ENCODE assay signal across 10 mouse cellular contexts in the genomic region with DNA sequence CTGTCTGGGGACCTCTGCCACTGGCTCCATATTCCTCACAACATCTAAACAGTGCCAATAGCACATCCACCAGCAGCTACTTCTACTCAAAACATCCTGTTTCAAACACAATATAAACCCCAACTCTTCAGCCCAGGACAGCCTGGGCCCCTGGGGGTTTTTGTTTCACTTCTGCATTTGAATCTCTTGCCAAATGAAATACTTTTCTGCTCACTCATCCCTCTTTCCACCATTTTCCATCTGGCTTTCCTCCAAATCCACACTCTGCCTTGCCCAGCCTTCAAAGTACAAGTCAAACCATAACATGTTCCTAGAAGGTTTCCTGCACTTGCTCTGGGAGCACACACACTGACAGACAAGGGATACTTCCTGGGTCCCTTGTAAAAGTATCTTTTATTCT. TPM values are rescaled to one million over a fixed set of nuclear protein-coding genes. Genes with fewer than 3 reads are reported as not detected.
DNase-seq lines count a peak whose midpoint lies in the region; ATAC-seq and TF ChIP-seq lines count a peak whose summit lies in the region.
"Had no signal": no experiment of that assay in that cellular context is flagged by ENCODE, and none has a peak within 500 bp of the region (broad histone marks: within the 10 kb centered on the region; RNA-seq: fewer than 3 reads in every experiment).

No protein-coding gene starts in this region.

- DNase-seq in limb, embryonic 14.5 days (ENCODE audit: low spot score), result peak; percentile 34
- DNase-seq in limb, embryonic 10.5 days (ENCODE audit: low spot score), result no peak
- no peak for DNase-seq in ovary, postnatal 36 days (ENCODE audit: low spot score)
- no peak for DNase-seq in layer of hippocampus, postnatal 10 days (ENCODE audit: low spot score in 2 of 2)
- DNase-seq: right cerebral cortex, postnatal 4 days had no signal

- no peak overlapping the region for H3K4me2 ChIP-seq in limb, embryonic 14.5 days (replicated peaks; ENCODE audit: low read depth, low read length, severe bottlenecking)
- H3K4me2 ChIP-seq in liver, embryonic 16.5 days (ENCODE audit: low read depth, low read length), result no peak overlapping the region
- no peak overlapping the region for H3K4me2 ChIP-seq in stomach, embryonic 14.5 days (replicated peaks; ENCODE audit: low read depth, low read length)

- no peak overlapping the region for H3K9ac ChIP-seq in limb, embryonic 14.5 days (ENCODE audit: low read depth, low read length, severe bottlenecking)
- no peak overlapping the region for H3K9ac ChIP-seq in liver, embryonic 16.5 days (ENCODE audit: low read depth, low read length)
- H3K9ac ChIP-seq in stomach, embryonic 14.5 days (replicated peaks; ENCODE audit: low read depth, low read length), result no peak overlapping the region

- no peak for TF ChIP-seq CTCF in bone marrow macrophage, adult 2 months (IDR thresholded peaks at IDR 0.05; ENCODE audit: low read depth, low read length)

- H3K36me3 ChIP-seq in limb, embryonic 14.5 days (ENCODE audit: control insufficient read depth, insufficient read depth, low read length), result no peaks in the 10 kb centered on the region
- H3K36me3 ChIP-seq in limb, embryonic 10.5 days, result no peaks in the 10 kb centered on the region
- H3K36me3 ChIP-seq in liver, embryonic 16.5 days (ENCODE audit: control insufficient read depth, insufficient read depth), result no peaks in the 10 kb centered on the region
- H3K36me3 ChIP-seq in stomach, embryonic 14.5 days (ENCODE audit: control insufficient read depth, insufficient read depth, low read length), result no peaks in the 10 kb centered on the region
- H3K36me3 ChIP-seq: hindbrain, embryonic 10.5 days had no signal

- H3K4me1 ChIP-seq in limb, embryonic 14.5 days (ENCODE audit: control insufficient read depth, insufficient read depth, low read length), result peaks cover 4% of the 10 kb centered on the region; the same call in 1 of the 2 replicates
- H3K4me1 ChIP-seq in limb, embryonic 10.5 days, result no peaks in the 10 kb centered on the region
- H3K4me1 ChIP-seq in bone marrow macrophage, adult 2 months (ENCODE audit: control insufficient read depth, insufficient read depth, low read length), result peaks cover 14% of the 10 kb centered on the region
- H3K4me1 ChIP-seq in liver, embryonic 16.5 days (ENCODE audit: control insufficient read depth, low read depth, low read length), result no peaks in the 10 kb centered on the region
- no peaks in the 10 kb centered on the region for H3K4me1 ChIP-seq in stomach, embryonic 14.5 days (ENCODE audit: control insufficient read depth, insufficient read depth, low read length)
- H3K4me1 ChIP-seq: hindbrain, embryonic 10.5 days had no signal

- no peak for TF ChIP-seq POLR2A in limb, embryonic 14.5 days (IDR thresholded peaks at IDR 0.05; ENCODE audit: borderline replicate concordance, extremely low read depth, insufficient read depth, insufficient read length)
- TF ChIP-seq POLR2A in bone marrow macrophage, adult 2 months (IDR thresholded peaks at IDR 0.05; ENCODE audit: borderline replicate concordance, low read depth, low read length), result no peak

- H3K27ac ChIP-seq in limb, embryonic 14.5 days (replicated peaks; ENCODE audit: low read depth, low read length), result no peak overlapping the region
- H3K27ac ChIP-seq in limb, embryonic 10.5 days, result no peak overlapping the region
- H3K27ac ChIP-seq in bone marrow macrophage, adult 2 months (ENCODE audit: insufficient read depth, low read depth, low read length), result peak overlapping the region; percentile 92
- H3K27ac ChIP-seq in liver, embryonic 16.5 days (ENCODE audit: low read length), result no peak overlapping the region
- no peak overlapping the region; the same call in 1 of the 2 replicates for H3K27ac ChIP-seq in stomach, embryonic 14.5 days (ENCODE audit: low read length)
- H3K27ac ChIP-seq: hindbrain, embryonic 10.5 days had no signal

- no peaks in the 10 kb centered on the region for H3K9me3 ChIP-seq in limb, embryonic 14.5 days (ENCODE audit: control insufficient read depth, low read length)
- H3K9me3 ChIP-seq in limb, embryonic 10.5 days (replicated peaks), result no peaks in the 10 kb centered on the region
- H3K9me3 ChIP-seq in liver, embryonic 16.5 days (replicated peaks; ENCODE audit: control insufficient read depth, low read length), result no peaks in the 10 kb centered on the region
- H3K9me3 ChIP-seq in stomach, embryonic 14.5 days (ENCODE audit: control insufficient read depth, low read depth, low read length), result no peaks in the 10 kb centered on the region
- H3K9me3 ChIP-seq: hindbrain, embryonic 10.5 days; megakaryocyte, embryonic 14.5 days had no signal

- no peak overlapping the region for H3K4me3 ChIP-seq in limb, embryonic 14.5 days (replicated peaks; ENCODE audit: low read length)
- no peak overlapping the region for H3K4me3 ChIP-seq in limb, embryonic 10.5 days
- H3K4me3 ChIP-seq in bone marrow macrophage, adult 2 months (ENCODE audit: insufficient read depth, low read length), result no peak overlapping the region
- H3K4me3 ChIP-seq in liver, embryonic 16.5 days (ENCODE audit: low read depth, low read length), result no peak overlapping the region
- H3K4me3 ChIP-seq in stomach, embryonic 14.5 days (ENCODE audit: low read depth, low read length), result no peak overlapping the region
- H3K4me3 ChIP-seq: hindbrain, embryonic 10.5 days; megakaryocyte, embryonic 14.5 days had no signal

- H3K27me3 ChIP-seq in limb, embryonic 14.5 days (ENCODE audit: control insufficient read depth, insufficient read depth, low read length), result no peaks in the 10 kb centered on the region
- H3K27me3 ChIP-seq in limb, embryonic 10.5 days (ENCODE audit: low read depth, poor library complexity, severe bottlenecking), result no peaks in the 10 kb centered on the region
- no peaks in the 10 kb centered on the region for H3K27me3 ChIP-seq in liver, embryonic 16.5 days (ENCODE audit: control insufficient read depth, insufficient read depth, low read depth, low read length)
- no peaks in the 10 kb centered on the region for H3K27me3 ChIP-seq in stomach, embryonic 14.5 days (ENCODE audit: control insufficient read depth, insufficient read depth, low read length)
- H3K27me3 ChIP-seq: megakaryocyte, embryonic 14.5 days had no signal

- no peak for ATAC-seq in limb, embryonic 14.5 days (ENCODE audit: low FRiP score, low read depth)
- ATAC-seq in liver, embryonic 16.5 days (ENCODE audit: low read depth), result 0 out of 2 replicates have a peak, but pooled peaks have one; percentile 19
- peak; percentile 58; the same call in 1 of the 2 replicates for ATAC-seq in stomach, embryonic 14.5 days (ENCODE audit: insufficient number of reproducible peaks, insufficient read depth, low FRiP score, low read depth)

RNA-seq across cellular contexts. Expression of gene Cacybp, which starts 21.2 kb away (rescaled TPM):
- 34.7 and 60.5 TPM in 2 replicates for polyA plus RNA-seq in limb, embryonic 14.5 days (2012; rRNA removed)
- 194 and 200 TPM in 2 replicates for polyA plus RNA-seq in limb, embryonic 14.5 days (2014; fragmentation: Nextera tagmentation; extraction: Ambion mirVana)
- 312 and 387 TPM in 2 replicates for polyA plus RNA-seq in limb, embryonic 10.5 days (2016; fragmentation: Nextera tagmentation; extraction: Ambion mirVana)
- polyA plus RNA-seq in bone marrow macrophage, adult 2 months (2012; ENCODE audit: insufficient read depth, insufficient read length, missing spikeins), result 48.1 and 57.4 TPM in 2 replicates
- polyA plus RNA-seq in liver, embryonic 16.5 days (2015; fragmentation: Nextera tagmentation; extraction: Ambion mirVana), result 87.0 and 94.7 TPM in 2 replicates
- 202 and 226 TPM in 2 replicates for polyA plus RNA-seq in stomach, embryonic 14.5 days (2014; fragmentation: Nextera tagmentation; extraction: Ambion mirVana)
- total RNA-seq in layer of hippocampus, postnatal 10 days (2021), result 100 to 1,000 TPM in 1 of 2 experiments, 10 to 100 TPM in 1; 93.2 to 104 TPM

RNA-seq across cellular contexts. Expression of gene Mrps14, which starts 38.9 kb away (rescaled TPM):
- polyA plus RNA-seq in limb, embryonic 14.5 days (2012; rRNA removed), result 44.5 and 53.7 TPM in 2 replicates
- 228 and 243 TPM in 2 replicates for polyA plus RNA-seq in limb, embryonic 14.5 days (2014; fragmentation: Nextera tagmentation; extraction: Ambion mirVana)
- polyA plus RNA-seq in limb, embryonic 10.5 days (2016; fragmentation: Nextera tagmentation; extraction: Ambion mirVana), result 223 and 226 TPM in 2 replicates
- 56.0 and 72.4 TPM in 2 replicates for polyA plus RNA-seq in bone marrow macrophage, adult 2 months (2012; ENCODE audit: insufficient read depth, insufficient read length, missing spikeins)
- 152 and 164 TPM in 2 replicates for polyA plus RNA-seq in liver, embryonic 16.5 days (2015; fragmentation: Nextera tagmentation; extraction: Ambion mirVana)
- 259 and 261 TPM in 2 replicates for polyA plus RNA-seq in stomach, embryonic 14.5 days (2014; fragmentation: Nextera tagmentation; extraction: Ambion mirVana)
- 10 to 100 TPM; 50.5 to 54.4 TPM for total RNA-seq in layer of hippocampus, postnatal 10 days (2021)
